Mouse (Mus musculus): ENCODE data around the gene Il31.

- TF ChIP-seq CTCF (IDR thresholded peaks at IDR 0.05; ENCODE audit: control insufficient read depth, insufficient read depth, insufficient read length): no peak
- no peak for TF ChIP-seq MAX (IDR thresholded peaks at IDR 0.05)
- TF ChIP-seq CEBPB (IDR thresholded peaks at IDR 0.05; ENCODE audit: low read depth): no peak
- TF ChIP-seq USF1 (IDR thresholded peaks at IDR 0.05; ENCODE audit: low read depth): no peak
- no peak for TF ChIP-seq FOSL1 (IDR thresholded peaks at IDR 0.05; ENCODE audit: insufficient read depth, low read length, poor library complexity, severe bottlenecking)
- no peak for TF ChIP-seq MYOD1 (IDR thresholded peaks at IDR 0.05; ENCODE audit: control insufficient read depth, insufficient read length, low read depth)
- TF ChIP-seq MYOG (IDR thresholded peaks at IDR 0.05; ENCODE audit: control insufficient read depth, extremely low read depth, insufficient read length): no peak
These were observed 53.1 kb downstream of the Il31 start for GRCm38 (mm10) chr5:123436071-123436779.

Measured in C2C12 (cell line).